ENCODE assay signal across 24 mouse cellular contexts in the genomic region with DNA sequence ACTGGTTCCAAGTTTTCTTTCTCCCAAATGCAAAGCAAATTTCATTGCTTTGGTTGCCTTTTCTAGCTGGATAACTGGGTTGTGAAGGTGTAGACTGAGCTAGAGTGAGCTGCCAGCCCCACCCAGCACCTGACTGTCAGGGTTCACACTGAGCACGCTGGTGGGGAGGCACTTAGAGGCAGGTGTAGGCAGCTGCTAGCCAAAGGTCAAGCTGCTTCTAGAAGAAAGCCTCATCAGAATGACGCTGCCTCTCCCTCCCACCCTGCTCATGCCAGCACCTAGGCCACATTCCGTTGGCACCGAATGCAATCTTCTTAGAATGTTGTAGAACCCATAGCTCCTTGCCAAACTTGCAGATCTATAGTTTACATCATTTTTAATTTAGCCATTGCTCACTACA. TPM values are rescaled to one million over a fixed set of nuclear protein-coding genes. Genes with fewer than 3 reads are reported as not detected.
DNase-seq lines count a peak whose midpoint lies in the region; ATAC-seq and TF ChIP-seq lines count a peak whose summit lies in the region.
"Had no signal": no experiment of that assay in that cellular context is flagged by ENCODE, and none has a peak within 500 bp of the region (broad histone marks: within the 10 kb centered on the region; RNA-seq: fewer than 3 reads in every experiment).

No protein-coding gene starts in this region.

- H3K4me1 ChIP-seq in intestine, embryonic 15.5 days (replicated peaks), result peaks cover 5% of the 10 kb centered on the region
- H3K4me1 ChIP-seq in kidney, adult 2 months (ENCODE audit: control insufficient read depth, insufficient read depth, low read length), result peaks cover 19% of the 10 kb centered on the region; the same call in 1 of the 2 replicates
- H3K4me1 ChIP-seq in liver, embryonic 15.5 days (replicated peaks), result 0 out of 2 replicates have a peak, but pooled peaks cover 2% of the 10 kb centered on the region
- H3K4me1 ChIP-seq in lung, postnatal 0 days (ENCODE audit: insufficient read depth, low read depth, low read length), result no peaks in the 10 kb centered on the region
- H3K4me1 ChIP-seq in forebrain, embryonic 14.5 days (ENCODE audit: control insufficient read depth, insufficient read depth, low read length), result no peaks in the 10 kb centered on the region

- TF ChIP-seq POLR2A in kidney, adult 2 months (IDR thresholded peaks at IDR 0.05; ENCODE audit: low read depth, low read length), result peak; percentile 10

- no peak overlapping the region for H3K4me2 ChIP-seq in intestine, embryonic 15.5 days (replicated peaks)
- H3K4me2 ChIP-seq in liver, embryonic 15.5 days, result peak overlapping the region; percentile 49
- no peak overlapping the region for H3K4me2 ChIP-seq in lung, postnatal 0 days (replicated peaks; ENCODE audit: low read depth, low read length)
- no peak overlapping the region for H3K4me2 ChIP-seq in forebrain, embryonic 14.5 days (ENCODE audit: low read length)
- H3K4me2 ChIP-seq: embryonic facial prominence, embryonic 13.5 days; forebrain, embryonic 15.5 days; heart, embryonic 11.5 days had no signal

- H3K27me3 ChIP-seq in intestine, embryonic 15.5 days (replicated peaks), result no peaks in the 10 kb centered on the region
- no peaks in the 10 kb centered on the region for H3K27me3 ChIP-seq in kidney, adult 2 months (replicated peaks; ENCODE audit: control insufficient read depth, insufficient read depth, low read length)
- no peaks in the 10 kb centered on the region for H3K27me3 ChIP-seq in liver, embryonic 15.5 days
- no peaks in the 10 kb centered on the region for H3K27me3 ChIP-seq in lung, postnatal 0 days (replicated peaks; ENCODE audit: insufficient read depth, low read length)
- H3K27me3 ChIP-seq in forebrain, embryonic 14.5 days (replicated peaks; ENCODE audit: control insufficient read depth, insufficient read depth, low read length), result no peaks in the 10 kb centered on the region
- H3K27me3 ChIP-seq: embryonic facial prominence, embryonic 13.5 days; forebrain, embryonic 15.5 days had no signal

- ATAC-seq in intestine, embryonic 15.5 days, result peak; percentile 91
- no peak for ATAC-seq in liver, embryonic 15.5 days (ENCODE audit: insufficient read depth)
- ATAC-seq in lung, postnatal 0 days, result no peak
- no peak for ATAC-seq in forebrain, embryonic 14.5 days
- ATAC-seq: forebrain, embryonic 15.5 days had no signal

- peak overlapping the region; percentile 2; the same call in 1 of the 2 replicates for H3K27ac ChIP-seq in intestine, embryonic 15.5 days
- H3K27ac ChIP-seq in kidney, adult 2 months (ENCODE audit: insufficient read depth, low read depth, low read length), result peak overlapping the region; percentile 98
- 0 out of 2 replicates have a peak overlapping the region, but pooled peaks have one; percentile 69 for H3K27ac ChIP-seq in liver, embryonic 15.5 days (replicated peaks)
- no peak overlapping the region for H3K27ac ChIP-seq in lung, postnatal 0 days (ENCODE audit: low read length)
- H3K27ac ChIP-seq in forebrain, embryonic 14.5 days (ENCODE audit: low read depth, low read length), result no peak overlapping the region
- H3K27ac ChIP-seq: embryonic facial prominence, embryonic 13.5 days; forebrain, embryonic 15.5 days; left cerebral cortex, adult 2 months; limb, embryonic 10.5 days; midbrain, embryonic 10.5 days had no signal

- WGBS in intestine, embryonic 15.5 days, result 70% methylated on average over 4 of the region's 4 CpGs
- WGBS in kidney, adult 2 months, result 58% methylated on average over 4 of the region's 4 CpGs
- WGBS in liver, embryonic 15.5 days (ENCODE audit: insufficient replicate concordance), result 50% methylated on average over 4 of the region's 4 CpGs
- 61% methylated on average over 4 of the region's 4 CpGs for WGBS in lung, postnatal 0 days
- 85% methylated on average over 4 of the region's 4 CpGs for WGBS in forebrain, embryonic 14.5 days

- TF ChIP-seq CTCF in kidney, adult 2 months (conservative IDR thresholded peaks at IDR 0.05; ENCODE audit: insufficient read depth, insufficient read length, low read depth, low read length), result no peak
- no peak for TF ChIP-seq CTCF in lung, postnatal 0 days (IDR thresholded peaks at IDR 0.05)

- DNase-seq in kidney, adult 2 months, result peak; percentile 66
- peak; percentile 63 to 86 for DNase-seq in kidney, postnatal 25 days
- no peak for DNase-seq in layer of hippocampus, adult 11-12 months (ENCODE audit: low spot score)
- DNase-seq in lung, postnatal 0 days (ENCODE audit: low spot score), result no peak
- DNase-seq in forebrain, embryonic 14.5 days (ENCODE audit: low spot score), result no peak
- DNase-seq: adrenal gland, postnatal 25 days; B cell, adult 2 months; cerebellum, adult 11 months; cerebellum, postnatal 10 days; heart, postnatal 10 days; lung, adult 2 months; lung, postnatal 36 days; right cerebral cortex, postnatal 25 days; thymus, postnatal 36 days had no signal

- no peak overlapping the region for H3K9ac ChIP-seq in intestine, embryonic 15.5 days
- no peak overlapping the region for H3K9ac ChIP-seq in liver, embryonic 15.5 days
- H3K9ac ChIP-seq in lung, postnatal 0 days (replicated peaks; ENCODE audit: low read depth), result no peak overlapping the region
- H3K9ac ChIP-seq in forebrain, embryonic 14.5 days (ENCODE audit: low read length), result no peak overlapping the region
- H3K9ac ChIP-seq: embryonic facial prominence, embryonic 13.5 days; forebrain, embryonic 15.5 days had no signal

- H3K36me3 ChIP-seq in intestine, embryonic 15.5 days, result no peaks in the 10 kb centered on the region
- no peaks in the 10 kb centered on the region for H3K36me3 ChIP-seq in kidney, adult 2 months (ENCODE audit: control insufficient read depth, insufficient read depth, low read length)
- 0 out of 2 replicates have a peak, but pooled peaks cover 3% of the 10 kb centered on the region for H3K36me3 ChIP-seq in liver, embryonic 15.5 days (replicated peaks)
- no peaks in the 10 kb centered on the region for H3K36me3 ChIP-seq in lung, postnatal 0 days (ENCODE audit: insufficient read depth, low read length)
- no peaks in the 10 kb centered on the region for H3K36me3 ChIP-seq in forebrain, embryonic 14.5 days (ENCODE audit: control insufficient read depth, insufficient read depth, low read length)
- H3K36me3 ChIP-seq: embryonic facial prominence, embryonic 13.5 days; forebrain, embryonic 15.5 days; limb, embryonic 10.5 days; midbrain, embryonic 10.5 days had no signal

- no peak for TF ChIP-seq EP300 in lung, postnatal 0 days (IDR thresholded peaks at IDR 0.05)

- no peaks in the 10 kb centered on the region for H3K9me3 ChIP-seq in intestine, embryonic 15.5 days
- no peaks in the 10 kb centered on the region for H3K9me3 ChIP-seq in liver, embryonic 15.5 days (replicated peaks)
- H3K9me3 ChIP-seq in lung, postnatal 0 days (ENCODE audit: low read length), result no peaks in the 10 kb centered on the region
- H3K9me3 ChIP-seq in forebrain, embryonic 14.5 days (replicated peaks; ENCODE audit: control insufficient read depth, low read length), result no peaks in the 10 kb centered on the region
- H3K9me3 ChIP-seq: embryonic facial prominence, embryonic 13.5 days; forebrain, embryonic 15.5 days; limb, embryonic 10.5 days; midbrain, embryonic 10.5 days had no signal

- H3K4me3 ChIP-seq in intestine, embryonic 15.5 days (replicated peaks), result no peak overlapping the region
- peak overlapping the region; percentile 48 for H3K4me3 ChIP-seq in kidney, adult 2 months (ENCODE audit: insufficient read depth, low read depth, low read length)
- H3K4me3 ChIP-seq in liver, embryonic 15.5 days (replicated peaks), result peak overlapping the region; percentile 45
- H3K4me3 ChIP-seq in lung, postnatal 0 days (ENCODE audit: low read depth, low read length), result no peak overlapping the region
- H3K4me3 ChIP-seq in forebrain, embryonic 14.5 days (ENCODE audit: low read depth, low read length), result no peak overlapping the region
- H3K4me3 ChIP-seq: embryonic facial prominence, embryonic 13.5 days; forebrain, embryonic 15.5 days; left cerebral cortex, adult 2 months; limb, embryonic 10.5 days; midbrain, embryonic 10.5 days had no signal

RNA-seq across cellular contexts. Expression of a gene that starts 1.6 kb away (rescaled TPM):
- polyA plus RNA-seq in intestine, embryonic 15.5 days (2015; fragmentation: Nextera tagmentation; extraction: Ambion mirVana), result 9.5 and 11.6 TPM in 2 replicates
- polyA plus RNA-seq in kidney, adult 2 months (2012; rRNA removed), result 1,106 and 1,181 TPM in 2 replicates
- 386 and 409 TPM in 2 replicates for polyA plus RNA-seq in liver, embryonic 15.5 days (2015; fragmentation: Nextera tagmentation; extraction: Ambion mirVana)
- not detected in 2 replicates for polyA plus RNA-seq in lung, postnatal 0 days (2015; fragmentation: Nextera tagmentation; extraction: Ambion mirVana)
- polyA plus RNA-seq in forebrain, embryonic 14.5 days (2014; fragmentation: Nextera tagmentation; extraction: Ambion mirVana), result 0.32 and 0.38 TPM in 2 replicates
- polyA plus RNA-seq: embryonic facial prominence, embryonic 13.5 days; forebrain, embryonic 15.5 days; gonadal fat pad, adult 2 months; hindbrain, embryonic 11.5 days; limb, embryonic 10.5 days; midbrain, embryonic 10.5 days had no signal

Comparison
In these comparisons a context has a peak if more than half of its experiments do, and no peak if none do; other contexts are left out.
1. H3K27ac ChIP-seq: peak in intestine, embryonic 15.5 days (single experiment), kidney, adult 2 months (single experiment) and liver, embryonic 15.5 days (single experiment); none in lung, postnatal 0 days (single experiment) and forebrain, embryonic 14.5 days (single experiment).
2. H3K4me3 ChIP-seq: peak in kidney, adult 2 months (single experiment) and liver, embryonic 15.5 days (single experiment); none in intestine, embryonic 15.5 days (single experiment), lung, postnatal 0 days (single experiment) and forebrain, embryonic 14.5 days (single experiment).
3. DNase-seq: peak in kidney, adult 2 months (single experiment) and kidney, postnatal 25 days (2 of 2); none in layer of hippocampus, adult 11-12 months (single experiment), lung, postnatal 0 days (single experiment) and forebrain, embryonic 14.5 days (single experiment).
4. RNA of a gene that starts 1.6 kb away (polyA plus RNA-seq): 1,106 to 1,181 TPM in kidney, adult 2 months and 386 to 409 TPM in liver, embryonic 15.5 days; 9.5 to 11.6 TPM in intestine, embryonic 15.5 days, 0.32 to 0.38 TPM in forebrain, embryonic 14.5 days and not detected in lung, postnatal 0 days; every median in the first group is over 10 times any median in the second.